Mouse (Mus musculus) midbrain, embryonic 16.5 days (tissue): ENCODE measurements around the gene Lgr6. TPM values are rescaled to one million over a fixed set of nuclear protein-coding genes. Genes with fewer than 3 reads are reported as not detected.

Experiments used
- ATAC-seq: fragments of 200-750 bp; cut with Nextera tagmentation; 2 replicates; pipeline ENCODE4 v1.8.0; 2017; ENCODE audit warnings: moderate TSS enrichment
- H3K27ac ChIP-seq: fragments of 300-500 bp; sonication (generic); 2 replicates; pipeline ENCODE4 v1.5.1; 2014; ENCODE audit warnings: mild to moderate bottlenecking, low read length, mixed read lengths
- H3K27me3 ChIP-seq: fragments of 300-500 bp; sonication (generic); 2 replicates; pipeline ENCODE4 v1.6.1; 2014; ENCODE audit warnings: low read depth, low read length, mixed read lengths; ENCODE audit not compliant: control insufficient read depth, insufficient read depth
- H3K36me3 ChIP-seq: fragments of 300-500 bp; sonication (generic); 2 replicates; pipeline ENCODE4 v1.6.1; 2014; ENCODE audit warnings: mild to moderate bottlenecking, low read length, moderate library complexity, mixed read lengths; ENCODE audit not compliant: control insufficient read depth, insufficient read depth
- H3K4me1 ChIP-seq: fragments of 300-500 bp; sonication (generic); 2 replicates; pipeline ENCODE4 v1.6.1; 2014; ENCODE audit warnings: mild to moderate bottlenecking, low read length, mixed read lengths; ENCODE audit not compliant: control insufficient read depth, insufficient read depth
- H3K4me2 ChIP-seq: fragments of 300-500 bp; sonication (generic); 2 replicates; pipeline ENCODE4 v1.6.1; 2014; ENCODE audit warnings: mild to moderate bottlenecking, low read length, mixed read lengths
- H3K4me3 ChIP-seq: fragments of 300-500 bp; sonication (generic); 2 replicates; pipeline ENCODE4 v1.5.1; 2014; ENCODE audit warnings: low read depth, mild to moderate bottlenecking, low read length, moderate library complexity, mixed read lengths
- H3K9ac ChIP-seq: fragments of 300-500 bp; sonication (generic); 2 replicates; pipeline ENCODE4 v1.6.1; 2014; ENCODE audit warnings: low read depth, low read length, mixed read lengths
- H3K9me3 ChIP-seq: fragments of 300-500 bp; sonication (generic); replicated peaks from 2 replicates; pipeline ENCODE4 v1.6.1; 2014; ENCODE audit warnings: mild to moderate bottlenecking, low read length, mixed read lengths; ENCODE audit not compliant: control insufficient read depth, poor library complexity, severe bottlenecking
- WGBS: fragments of 180-500 bp; shearing (Covaris S2); extraction: QIAGEN DNeasy Blood & Tissue Kit; methylation state at CpG from one replicate; pipeline ENCODE4 v1.1.7; 2014; 5-methylcytosine and 5-hydroxymethylcytosine counted together
- polyA plus RNA-seq: library from polyadenylated mRNA; unstranded; fragments of >200 nt; fragmentation: Nextera tagmentation; extraction: Ambion mirVana; gene quantifications from 2 replicates; pipeline ENCODE4 v1.2.1, GENCODE M21; 2015

Gene Lgr6
- polyA plus RNA-seq, 1 experiment from 2014 or later: 1.2 TPM

- H3K36me3 ChIP-seq: no peaks in the 10 kb centered on the region
- H3K4me3 ChIP-seq: no peak overlapping the region
- no peak for ATAC-seq
- no peak overlapping the region for H3K27ac ChIP-seq
- H3K4me2 ChIP-seq: no peak overlapping the region
- no peaks in the 10 kb centered on the region for H3K9me3 ChIP-seq
- H3K4me1 ChIP-seq: peaks cover 13% of the 10 kb centered on the region
- no peaks in the 10 kb centered on the region for H3K27me3 ChIP-seq
- 92% methylated on average over 2 of the region's 2 CpGs for WGBS
- no peak overlapping the region for H3K9ac ChIP-seq
Measured at GRCm38 (mm10) chr1:135143940-135144339, 38.9 kb upstream of the Lgr6 start.

GRCm38 (mm10) chr1:135142452-135142851 is 37.4 kb upstream of the Lgr6 start:
- WGBS: 74% methylated on average over 2 of the region's 2 CpGs
- ATAC-seq: no peak

GRCm38 (mm10) chr1:135139906-135140305 is 34.8 kb upstream of the Lgr6 start:
- no peaks in the 10 kb centered on the region for H3K27me3 ChIP-seq
- ATAC-seq: no peak
- 74% methylated on average over 2 of the region's 2 CpGs for WGBS

More at GRCm38 (mm10) chr1:135142452-135142851, 37.4 kb upstream of the Lgr6 start:
- Histone ChIP-seq H3K27me3 (no peaks in the 10 kb centered on the region), H3K9ac (no peak overlapping the region), H3K27ac (no peak overlapping the region), H3K4me2 (no peak overlapping the region), H3K4me1 (peaks cover 5% of the 10 kb centered on the region), H3K36me3 (no peaks in the 10 kb centered on the region), H3K4me3 (no peak overlapping the region), H3K9me3 (no peaks in the 10 kb centered on the region)

GRCm38 (mm10) chr1:135136500-135136899 is 31.4 kb upstream of the Lgr6 start:
- Histone ChIP-seq H3K4me1 (no peaks in the 10 kb centered on the region), H3K4me3 (no peak overlapping the region), H3K9me3 (no peaks in the 10 kb centered on the region), H3K4me2 (no peak overlapping the region), H3K27me3 (no peaks in the 10 kb centered on the region), H3K9ac (no peak overlapping the region), H3K36me3 (no peaks in the 10 kb centered on the region), H3K27ac (no peak overlapping the region)
- peak; percentile 50 for ATAC-seq
- WGBS: 0% methylated on average over 1 of the region's 1 CpGs

More at GRCm38 (mm10) chr1:135139906-135140305, 34.8 kb upstream of the Lgr6 start:
- Histone ChIP-seq H3K36me3 (no peaks in the 10 kb centered on the region), H3K4me3 (no peak overlapping the region), H3K4me2 (no peak overlapping the region), H3K9ac (no peak overlapping the region), H3K4me1 (no peaks in the 10 kb centered on the region), H3K27ac (no peak overlapping the region), H3K9me3 (no peaks in the 10 kb centered on the region)

- ATAC-seq: no peak
- H3K36me3 ChIP-seq: no peaks in the 10 kb centered on the region
- WGBS: 95% methylated on average over 8 of the region's 8 CpGs
- H3K4me1 ChIP-seq: no peaks in the 10 kb centered on the region
- no peak overlapping the region for H3K9ac ChIP-seq
- H3K4me3 ChIP-seq: no peak overlapping the region
- H3K27me3 ChIP-seq: no peaks in the 10 kb centered on the region
- no peak overlapping the region for H3K4me2 ChIP-seq
- H3K9me3 ChIP-seq: no peaks in the 10 kb centered on the region
- no peak overlapping the region for H3K27ac ChIP-seq
Measured at GRCm38 (mm10) chr1:135135111-135135787, 30.2 kb upstream of the Lgr6 start.

GRCm38 (mm10) chr1:135133678-135134435 is 28.8 kb upstream of the Lgr6 start:
- Histone ChIP-seq H3K4me3 (no peak overlapping the region), H3K4me1 (no peaks in the 10 kb centered on the region), H3K4me2 (no peak overlapping the region), H3K27me3 (no peaks in the 10 kb centered on the region), H3K27ac (no peak overlapping the region), H3K36me3 (no peaks in the 10 kb centered on the region), H3K9ac (no peak overlapping the region), H3K9me3 (no peaks in the 10 kb centered on the region)
- ATAC-seq: no peak
- 86% methylated on average over 10 of the region's 10 CpGs for WGBS

- no peaks in the 10 kb centered on the region for H3K4me1 ChIP-seq
- H3K36me3 ChIP-seq: no peaks in the 10 kb centered on the region
- no peak overlapping the region for H3K27ac ChIP-seq
- H3K9ac ChIP-seq: no peak overlapping the region
- ATAC-seq: no peak
- H3K27me3 ChIP-seq: no peaks in the 10 kb centered on the region
- no peak overlapping the region for H3K4me3 ChIP-seq
- no peaks in the 10 kb centered on the region for H3K9me3 ChIP-seq
- no peak overlapping the region for H3K4me2 ChIP-seq
- 83% methylated on average over 9 of the region's 9 CpGs for WGBS
Measured at GRCm38 (mm10) chr1:135132893-135133369, 27.9 kb upstream of the Lgr6 start.

- Histone ChIP-seq H3K4me2 (no peak within 1 kb of the TSS), H3K4me1 (no peaks in the 10 kb centered on the region), H3K4me3 (no peak within 1 kb of the TSS), H3K27ac (no peak within 1 kb of the TSS), H3K36me3 (no peaks in the 10 kb centered on the region), H3K9ac (no peak within 1 kb of the TSS), H3K9me3 (no peaks in the 10 kb centered on the region), H3K27me3 (no peaks in the 10 kb centered on the region)
- ATAC-seq: no peak
- 51% methylated on average over 10 of the region's 10 CpGs for WGBS
Measured at GRCm38 (mm10) chr1:135132473-135132872, 27.4 kb upstream of the Lgr6 start, which contains the start of gene Ptpn7. Ptpn7 (plus strand) TSS chr1:135132700.

- Histone ChIP-seq H3K4me2 (no peak overlapping the region), H3K9ac (no peak overlapping the region), H3K4me1 (no peaks in the 10 kb centered on the region), H3K27me3 (no peaks in the 10 kb centered on the region), H3K36me3 (no peaks in the 10 kb centered on the region), H3K27ac (no peak overlapping the region), H3K4me3 (no peak overlapping the region), H3K9me3 (no peaks in the 10 kb centered on the region)
- WGBS: 67% methylated on average over 8 of the region's 8 CpGs
- no peak for ATAC-seq
Measured at GRCm38 (mm10) chr1:135131560-135131959, 26.5 kb upstream of the Lgr6 start.
